Mouse (Mus musculus) heart, embryonic 11.5 days (tissue): ENCODE results near the gene Daxx. TPM values are rescaled to one million over a fixed set of nuclear protein-coding genes. Genes with fewer than 3 reads are reported as not detected.

Experiments used
- ATAC-seq: fragments of 200-750 bp; cut with Nextera tagmentation; replicated peaks from 2 replicates; pipeline ENCODE4 v1.8.0; 2017; ENCODE audit warnings: moderate library complexity; ENCODE audit not compliant: insufficient number of reproducible peaks, low FRiP score, low TSS enrichment
- H3K27ac ChIP-seq: fragments of 300-500 bp; sonication (generic); 2 replicates; pipeline ENCODE4 v1.5.1; 2014; ENCODE audit warnings: mild to moderate bottlenecking, low read depth, low read length
- H3K27me3 ChIP-seq: fragments of 300-500 bp; sonication (generic); 2 replicates; pipeline ENCODE4 v1.6.1; 2014; ENCODE audit warnings: mild to moderate bottlenecking, low read length, mixed read lengths; ENCODE audit not compliant: control insufficient read depth, insufficient read depth
- H3K36me3 ChIP-seq: fragments of 300-500 bp; sonication (generic); 2 replicates; pipeline ENCODE4 v1.6.1; 2014; ENCODE audit warnings: mild to moderate bottlenecking, low read length, moderate library complexity, mixed read lengths; ENCODE audit not compliant: control insufficient read depth, insufficient read depth
- H3K4me1 ChIP-seq: fragments of 300-500 bp; sonication (generic); 2 replicates; pipeline ENCODE4 v1.6.1; 2014; ENCODE audit warnings: low read length; ENCODE audit not compliant: control insufficient read depth, insufficient read depth
- H3K4me2 ChIP-seq: fragments of 300-500 bp; sonication (generic); 2 replicates; pipeline ENCODE4 v1.6.1; 2014; ENCODE audit warnings: mild to moderate bottlenecking, moderate library complexity
- H3K4me3 ChIP-seq: fragments of 300-500 bp; sonication (generic); 2 replicates; pipeline ENCODE4 v1.5.1; 2014; ENCODE audit warnings: low read depth, low read length
- H3K9ac ChIP-seq: fragments of 300-500 bp; sonication (generic); 2 replicates; pipeline ENCODE4 v1.6.1; 2014; ENCODE audit warnings: mild to moderate bottlenecking, low read depth, low read length, moderate library complexity
- H3K9me3 ChIP-seq: fragments of 300-500 bp; sonication (generic); replicated peaks from 2 replicates; pipeline ENCODE4 v1.6.1; 2016; ENCODE audit warnings: low read length; ENCODE audit not compliant: control insufficient read depth
- WGBS: fragments of 180-500 bp; shearing (Covaris S2); extraction: QIAGEN DNeasy Blood & Tissue Kit; methylation state at CpG from one replicate; pipeline ENCODE4 v1.1.7; 2014; ENCODE audit not compliant: insufficient replicate concordance; 5-methylcytosine and 5-hydroxymethylcytosine counted together
- polyA plus RNA-seq: library from polyadenylated mRNA; unstranded; fragments of >200 nt; fragmentation: Nextera tagmentation; extraction: Ambion mirVana; gene quantifications from 2 replicates; pipeline ENCODE4 v1.2.1, GENCODE M21; 2014

Gene Daxx
- polyA plus RNA-seq, 1 experiment from 2014 or later, result 26.4 TPM

GRCm38 (mm10) chr17:33930280-33931158 is 21.3 kb downstream of the Daxx start:
- Histone ChIP-seq H3K9ac (peak overlapping the region; percentile 91), H3K36me3 (peaks cover 16% of the 10 kb centered on the region), H3K27me3 (no peaks in the 10 kb centered on the region), H3K4me1 (peaks cover 15% of the 10 kb centered on the region), H3K27ac (peak overlapping the region; percentile 98), H3K4me3 (peak overlapping the region; percentile 94), H3K4me2 (peak overlapping the region; percentile 98), H3K9me3 (no peaks in the 10 kb centered on the region)
- no peak for ATAC-seq
- under 1% methylated on average over 44 of the region's 45 CpGs for WGBS

- Histone ChIP-seq H3K4me1 (peaks cover 15% of the 10 kb centered on the region), H3K9ac (peak overlapping the region; percentile 91), H3K9me3 (no peaks in the 10 kb centered on the region), H3K27ac (no peak overlapping the region), H3K4me3 (peak overlapping the region; percentile 94), H3K4me2 (peak overlapping the region; percentile 98), H3K27me3 (no peaks in the 10 kb centered on the region), H3K36me3 (peaks cover 20% of the 10 kb centered on the region)
- ATAC-seq, result no peak
- WGBS, result 36% methylated on average over 18 of the region's 18 CpGs
Observed at GRCm38 (mm10) chr17:33931159-33931866, 22.1 kb downstream of the Daxx start.

DNA sequence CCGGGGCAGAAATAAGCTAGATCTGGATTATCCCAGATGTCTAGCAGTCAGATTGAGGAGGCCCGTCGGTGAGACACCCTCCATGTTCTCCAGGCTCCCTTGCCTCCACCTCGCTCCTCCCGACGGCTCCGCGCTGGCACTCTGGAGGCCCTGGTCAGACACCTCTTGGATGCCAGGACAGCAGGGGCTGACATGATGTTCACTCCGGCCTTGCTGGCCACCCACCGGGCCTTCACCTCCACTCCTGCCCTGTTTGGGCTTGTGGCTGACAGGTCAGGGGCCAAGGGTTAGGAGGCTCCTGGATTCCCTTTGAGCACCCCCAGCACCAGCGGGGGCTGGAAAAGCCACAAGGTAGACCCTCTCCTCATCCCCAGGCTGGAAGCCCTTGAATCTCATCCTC is 22.7 kb downstream of the Daxx start:
- Histone ChIP-seq H3K9me3 (no peaks in the 10 kb centered on the region), H3K4me1 (peaks cover 15% of the 10 kb centered on the region), H3K9ac (no peak overlapping the region; the same call in 1 of the 2 replicates), H3K36me3 (peaks cover 21% of the 10 kb centered on the region), H3K27ac (no peak overlapping the region), H3K4me2 (no peak overlapping the region), H3K27me3 (no peaks in the 10 kb centered on the region), H3K4me3 (no peak overlapping the region)
- no peak for ATAC-seq
- 87% methylated on average over 11 of the region's 11 CpGs for WGBS

- no peak overlapping the region for H3K27ac ChIP-seq
- H3K9ac ChIP-seq, result no peak overlapping the region
- H3K27me3 ChIP-seq, result no peaks in the 10 kb centered on the region
- no peak overlapping the region for H3K4me2 ChIP-seq
- H3K4me1 ChIP-seq, result peaks cover 15% of the 10 kb centered on the region
- no peak overlapping the region for H3K4me3 ChIP-seq
- no peak for ATAC-seq
- WGBS, result 88% methylated on average over 14 of the region's 14 CpGs
- no peaks in the 10 kb centered on the region for H3K9me3 ChIP-seq
- peaks cover 25% of the 10 kb centered on the region for H3K36me3 ChIP-seq
Observed at GRCm38 (mm10) chr17:33932448-33932847, 23.2 kb downstream of the Daxx start.

DNA sequence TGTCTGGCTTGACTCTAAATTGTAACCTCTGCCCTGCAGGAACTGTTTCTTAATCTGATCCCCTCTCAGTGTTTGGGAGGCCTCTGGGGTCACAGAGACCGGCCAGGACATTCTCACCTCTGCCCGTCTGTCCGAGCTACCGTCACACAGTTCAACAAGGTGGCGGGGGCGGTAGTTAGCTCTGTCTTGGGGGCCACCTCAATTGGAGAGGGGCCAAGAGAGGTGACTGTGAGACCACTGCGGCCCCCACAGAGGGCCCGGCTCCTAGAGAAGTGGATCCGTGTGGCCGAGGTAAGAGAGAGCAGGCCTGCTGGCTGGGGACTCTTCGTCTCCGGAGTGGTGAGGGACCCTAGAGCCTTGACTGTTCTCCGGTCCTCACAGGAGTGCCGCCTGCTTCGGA is 23.8 kb downstream of the Daxx start:
- no peak for ATAC-seq
- Histone ChIP-seq H3K27me3 (no peaks in the 10 kb centered on the region), H3K36me3 (peaks cover 25% of the 10 kb centered on the region), H3K9me3 (no peaks in the 10 kb centered on the region), H3K4me2 (no peak overlapping the region), H3K4me3 (no peak overlapping the region), H3K9ac (no peak overlapping the region), H3K27ac (no peak overlapping the region), H3K4me1 (peaks cover 15% of the 10 kb centered on the region)
- WGBS, result 92% methylated on average over 15 of the region's 15 CpGs

DNA sequence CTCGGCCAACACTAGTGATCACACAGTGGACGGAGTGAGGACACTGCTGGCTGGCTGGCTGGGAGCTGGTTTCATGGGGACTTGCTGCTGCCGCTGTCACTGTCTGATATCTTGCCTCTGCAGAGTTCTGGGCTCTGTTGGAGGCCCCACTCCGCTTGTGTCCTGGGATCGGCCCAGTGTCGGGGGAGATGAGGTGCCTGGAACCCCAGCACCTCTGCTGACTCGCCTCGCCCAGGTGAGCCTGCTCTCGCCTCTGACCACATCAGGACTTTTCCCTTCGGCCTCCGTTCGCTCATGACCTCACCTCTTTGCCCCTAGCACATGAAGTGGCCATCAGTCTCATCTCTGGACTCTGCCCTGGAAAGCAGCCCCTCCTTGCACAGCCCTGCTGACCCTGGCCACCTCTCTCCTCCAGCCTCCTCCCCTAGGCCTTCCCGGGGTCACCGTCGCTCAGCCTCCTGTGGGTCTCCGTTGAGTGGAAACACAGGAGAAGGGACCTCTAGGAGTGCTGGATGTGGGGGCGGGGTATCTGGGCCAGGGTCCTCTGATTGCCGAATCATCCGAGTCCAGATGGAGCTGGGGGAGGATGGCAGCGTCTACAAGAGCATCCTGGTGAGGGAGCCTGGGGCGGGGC is 26.3 kb downstream of the Daxx start:
- H3K36me3 ChIP-seq, result peaks cover 25% of the 10 kb centered on the region
- H3K4me3 ChIP-seq, result no peak overlapping the region
- H3K9ac ChIP-seq, result no peak overlapping the region
- H3K27ac ChIP-seq, result no peak overlapping the region
- ATAC-seq, result no peak
- H3K4me2 ChIP-seq, result no peak overlapping the region
- WGBS, result 82% methylated on average over 21 of the region's 21 CpGs
- no peaks in the 10 kb centered on the region for H3K27me3 ChIP-seq
- H3K9me3 ChIP-seq, result no peaks in the 10 kb centered on the region
- peaks cover 17% of the 10 kb centered on the region for H3K4me1 ChIP-seq

DNA sequence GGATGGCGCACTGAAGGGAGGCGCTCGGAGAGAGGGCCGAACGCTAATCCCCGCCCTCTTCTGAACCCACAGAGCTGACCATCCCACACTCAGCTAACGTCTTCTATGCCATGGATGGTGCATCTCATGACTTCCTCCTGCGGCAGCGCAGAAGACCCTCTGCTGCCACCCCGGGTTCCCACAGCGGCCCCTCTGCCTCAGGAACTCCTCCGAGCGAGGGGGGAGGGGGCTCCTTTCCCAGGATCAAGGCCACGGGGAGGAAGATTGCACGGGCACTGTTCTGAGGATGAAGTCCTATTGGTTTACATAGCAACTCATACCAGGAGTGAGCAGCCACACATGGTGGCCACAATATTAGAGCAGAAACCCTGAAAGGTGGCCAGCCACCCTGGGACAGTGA is 27.8 kb downstream of the Daxx start:
- no peak overlapping the region for H3K27ac ChIP-seq
- H3K4me2 ChIP-seq, result no peak overlapping the region
- no peak overlapping the region for H3K4me3 ChIP-seq
- H3K27me3 ChIP-seq, result no peaks in the 10 kb centered on the region
- ATAC-seq, result no peak
- H3K4me1 ChIP-seq, result peaks cover 13% of the 10 kb centered on the region
- no peaks in the 10 kb centered on the region for H3K9me3 ChIP-seq
- H3K9ac ChIP-seq, result no peak overlapping the region
- H3K36me3 ChIP-seq, result peaks cover 25% of the 10 kb centered on the region
- WGBS, result 78% methylated on average over 15 of the region's 15 CpGs

- peaks cover 15% of the 10 kb centered on the region for H3K36me3 ChIP-seq
- no peak overlapping the region for H3K9ac ChIP-seq
- H3K4me1 ChIP-seq, result peaks cover 13% of the 10 kb centered on the region
- H3K4me2 ChIP-seq, result peak overlapping the region; percentile 84
- no peaks in the 10 kb centered on the region for H3K27me3 ChIP-seq
- H3K4me3 ChIP-seq, result no peak overlapping the region; the same call in 1 of the 2 replicates
- 77% methylated on average over 11 of the region's 11 CpGs for WGBS
- no peak for ATAC-seq
- no peaks in the 10 kb centered on the region for H3K9me3 ChIP-seq
- H3K27ac ChIP-seq, result no peak overlapping the region
Observed at GRCm38 (mm10) chr17:33938783-33939182, 29.6 kb downstream of the Daxx start.
